Mouse (Mus musculus) hindbrain, embryonic 13.5 days (tissue): ENCODE measurements around the gene Ppm1m. TPM values are rescaled to one million over a fixed set of nuclear protein-coding genes. Genes with fewer than 3 reads are reported as not detected.

Experiments used
- ATAC-seq: fragments of 200-750 bp; cut with Nextera tagmentation; 2 replicates; pipeline ENCODE4 v1.8.0; 2017; ENCODE audit warnings: moderate TSS enrichment; ENCODE audit not compliant: low FRiP score
- H3K27ac ChIP-seq: fragments of 300-500 bp; sonication (generic); 2 replicates; pipeline ENCODE4 v1.5.1; 2015; ENCODE audit warnings: inconsistent platforms, mild to moderate bottlenecking, moderate library complexity
- H3K27me3 ChIP-seq: fragments of 300-500 bp; sonication (generic); 2 replicates; pipeline ENCODE4 v1.6.1; 2015; ENCODE audit warnings: mild to moderate bottlenecking, inconsistent platforms
- H3K36me3 ChIP-seq: fragments of 300-500 bp; sonication (generic); 2 replicates; pipeline ENCODE4 v1.6.1; 2015; ENCODE audit warnings: mild to moderate bottlenecking, inconsistent platforms
- H3K4me1 ChIP-seq: fragments of 300-500 bp; sonication (generic); replicated peaks from 2 replicates; pipeline ENCODE4 v1.6.1; 2015; ENCODE audit warnings: inconsistent platforms
- H3K4me2 ChIP-seq: fragments of 300-500 bp; sonication (generic); 2 replicates; pipeline ENCODE4 v1.6.1; 2015; ENCODE audit warnings: inconsistent platforms, mild to moderate bottlenecking, moderate library complexity
- H3K4me3 ChIP-seq: fragments of 300-500 bp; sonication (generic); 2 replicates; pipeline ENCODE4 v1.5.1; 2015; ENCODE audit warnings: mild to moderate bottlenecking, inconsistent platforms
- H3K9ac ChIP-seq: fragments of 300-500 bp; sonication (generic); 2 replicates; pipeline ENCODE4 v1.6.1; 2015; ENCODE audit warnings: mild to moderate bottlenecking, inconsistent platforms
- H3K9me3 ChIP-seq: fragments of 300-500 bp; sonication (generic); 2 replicates; pipeline ENCODE4 v1.6.1; 2016; ENCODE audit warnings: inconsistent platforms
- WGBS: fragments of 180-500 bp; shearing (Covaris S2); methylation state at CpG from one replicate; pipeline ENCODE4 v1.1.7; 2015; 5-methylcytosine and 5-hydroxymethylcytosine counted together
- polyA plus RNA-seq: library from polyadenylated mRNA; unstranded; fragments of >200 nt; fragmentation: Nextera tagmentation; extraction: Ambion mirVana; gene quantifications from 2 replicates; pipeline ENCODE4 v1.2.1, GENCODE M21; 2015

Ppm1m gene
- polyA plus RNA-seq, 1 experiment from 2014 or later: 19.0 TPM

- peak overlapping the region; percentile 73 for H3K9ac ChIP-seq
- H3K27me3 ChIP-seq: no peaks in the 10 kb centered on the region; the same call in 1 of the 2 replicates
- H3K9me3 ChIP-seq: no peaks in the 10 kb centered on the region
- H3K36me3 ChIP-seq: peaks cover 5% of the 10 kb centered on the region; the same call in 1 of the 2 replicates
- peak overlapping the region; percentile 49 for H3K4me3 ChIP-seq
- H3K27ac ChIP-seq: peak overlapping the region; percentile 99
- peak; percentile 67 for ATAC-seq
- H3K4me1 ChIP-seq: peaks cover 37% of the 10 kb centered on the region
- WGBS: 4% methylated on average over 24 of the region's 24 CpGs
- H3K4me2 ChIP-seq: peak overlapping the region; percentile 64
These were observed 39.7 kb downstream of the Ppm1m start for GRCm38 (mm10) chr9:106159784-106160301.

- Histone ChIP-seq H3K36me3 (peaks cover 12% of the 10 kb centered on the region), H3K4me2 (peak overlapping the region; percentile 64), H3K27me3 (no peaks in the 10 kb centered on the region; the same call in 1 of the 2 replicates), H3K9ac (no peak overlapping the region; the same call in 1 of the 2 replicates), H3K27ac (peak overlapping the region; percentile 23; the same call in 1 of the 2 replicates), H3K9me3 (no peaks in the 10 kb centered on the region), H3K4me3 (peak overlapping the region; percentile 49; the same call in 1 of the 2 replicates), H3K4me1 (peaks cover 37% of the 10 kb centered on the region)
- 87% methylated on average over 9 of the region's 9 CpGs for WGBS
- ATAC-seq: no peak
These were observed 40.3 kb downstream of the Ppm1m start for GRCm38 (mm10) chr9:106159237-106159636.

GRCm38 (mm10) chr9:106158037-106158491 lies 41.5 kb downstream of the Ppm1m start, which contains the start of gene Glyctk:
Gene Glyctk, minus strand, starts transcription at chr9:106158138.
- peak within 1 kb of the TSS; percentile 29; the same call in 1 of the 2 replicates for H3K9ac ChIP-seq
- no peak within 1 kb of the TSS for H3K4me3 ChIP-seq
- peaks cover 23% of the 10 kb centered on the region for H3K36me3 ChIP-seq
- H3K27me3 ChIP-seq: no peaks in the 10 kb centered on the region; the same call in 1 of the 2 replicates
- H3K4me2 ChIP-seq: no peak within 1 kb of the TSS
- H3K27ac ChIP-seq: peak within 1 kb of the TSS; percentile 30; the same call in 1 of the 2 replicates
- ATAC-seq: no peak
- WGBS: 77% methylated on average over 6 of the region's 6 CpGs
- no peaks in the 10 kb centered on the region for H3K9me3 ChIP-seq
- H3K4me1 ChIP-seq: peaks cover 40% of the 10 kb centered on the region

- H3K27me3 ChIP-seq: no peaks in the 10 kb centered on the region; the same call in 1 of the 2 replicates
- H3K4me2 ChIP-seq: no peak overlapping the region
- H3K27ac ChIP-seq: peak overlapping the region; percentile 30; the same call in 1 of the 2 replicates
- H3K9me3 ChIP-seq: no peaks in the 10 kb centered on the region
- ATAC-seq: no peak
- peaks cover 40% of the 10 kb centered on the region for H3K4me1 ChIP-seq
- 85% methylated on average over 10 of the region's 10 CpGs for WGBS
- H3K4me3 ChIP-seq: no peak overlapping the region
- H3K9ac ChIP-seq: peak overlapping the region; percentile 29; the same call in 1 of the 2 replicates
- peaks cover 28% of the 10 kb centered on the region for H3K36me3 ChIP-seq
These were observed 42.0 kb downstream of the Ppm1m start for GRCm38 (mm10) chr9:106157623-106157925.

GRCm38 (mm10) chr9:106156921-106157622 lies 42.5 kb downstream of the Ppm1m start:
- H3K27me3 ChIP-seq: no peaks in the 10 kb centered on the region
- H3K4me2 ChIP-seq: no peak overlapping the region
- H3K4me3 ChIP-seq: no peak overlapping the region
- WGBS: 74% methylated on average over 21 of the region's 21 CpGs
- peak overlapping the region; percentile 30; the same call in 1 of the 2 replicates for H3K27ac ChIP-seq
- no peaks in the 10 kb centered on the region for H3K9me3 ChIP-seq
- H3K4me1 ChIP-seq: peaks cover 45% of the 10 kb centered on the region
- 0 out of 2 replicates have a peak, but pooled peaks have one; percentile 5 for ATAC-seq
- H3K9ac ChIP-seq: peak overlapping the region; percentile 29; the same call in 1 of the 2 replicates
- peaks cover 33% of the 10 kb centered on the region for H3K36me3 ChIP-seq

- Histone ChIP-seq H3K4me1 (peaks cover 49% of the 10 kb centered on the region), H3K9ac (no peak overlapping the region; the same call in 1 of the 2 replicates)
- WGBS: 42% methylated on average over 5 of the region's 5 CpGs
These were observed 43.1 kb downstream of the Ppm1m start for GRCm38 (mm10) chr9:106156419-106156818.

GRCm38 (mm10) chr9:106154106-106154505 lies 45.4 kb downstream of the Ppm1m start:
- Histone ChIP-seq H3K9ac (no peak overlapping the region), H3K9me3 (no peaks in the 10 kb centered on the region), H3K4me1 (peaks cover 63% of the 10 kb centered on the region), H3K4me3 (no peak overlapping the region), H3K27ac (0 out of 2 replicates have a peak overlapping the region, but pooled peaks have one; percentile 80), H3K4me2 (no peak overlapping the region), H3K27me3 (no peaks in the 10 kb centered on the region), H3K36me3 (peaks cover 42% of the 10 kb centered on the region)
- no peak for ATAC-seq
- WGBS: 89% methylated on average over 9 of the region's 9 CpGs

More at GRCm38 (mm10) chr9:106156419-106156818, 43.1 kb downstream of the Ppm1m start:
- Histone ChIP-seq H3K36me3 (peaks cover 36% of the 10 kb centered on the region), H3K27ac (peak overlapping the region; percentile 80), H3K9me3 (no peaks in the 10 kb centered on the region), H3K27me3 (no peaks in the 10 kb centered on the region), H3K4me2 (no peak overlapping the region), H3K4me3 (no peak overlapping the region)
- peak; percentile 48 for ATAC-seq

GRCm38 (mm10) chr9:106149399-106149754 lies 50.2 kb downstream of the Ppm1m start:
- ATAC-seq: no peak
- Histone ChIP-seq H3K9me3 (no peaks in the 10 kb centered on the region), H3K4me2 (peak overlapping the region; percentile 85), H3K4me1 (peaks cover 57% of the 10 kb centered on the region), H3K9ac (peak overlapping the region; percentile 99), H3K27me3 (no peaks in the 10 kb centered on the region), H3K36me3 (peaks cover 32% of the 10 kb centered on the region), H3K27ac (peak overlapping the region; percentile 98), H3K4me3 (peak overlapping the region; percentile 85)
- WGBS: 15% methylated on average over 10 of the region's 10 CpGs

GRCm38 (mm10) chr9:106148541-106149398 lies 50.8 kb downstream of the Ppm1m start:
- Histone ChIP-seq H3K4me2 (peak overlapping the region; percentile 85), H3K4me3 (peak overlapping the region; percentile 85), H3K9me3 (no peaks in the 10 kb centered on the region), H3K27ac (peak overlapping the region; percentile 98), H3K36me3 (peaks cover 26% of the 10 kb centered on the region), H3K9ac (peak overlapping the region; percentile 99), H3K4me1 (peaks cover 61% of the 10 kb centered on the region), H3K27me3 (no peaks in the 10 kb centered on the region)
- WGBS: 1% methylated on average over 36 of the region's 36 CpGs
- peak; percentile 81 for ATAC-seq

- peak overlapping the region; percentile 99 for H3K9ac ChIP-seq
- peak overlapping the region; percentile 98 for H3K27ac ChIP-seq
- H3K36me3 ChIP-seq: peaks cover 18% of the 10 kb centered on the region
- H3K4me3 ChIP-seq: peak overlapping the region; percentile 85
- no peaks in the 10 kb centered on the region for H3K9me3 ChIP-seq
- 4% methylated on average over 10 of the region's 10 CpGs for WGBS
- peak; percentile 62 for ATAC-seq
- H3K27me3 ChIP-seq: no peaks in the 10 kb centered on the region
- H3K4me2 ChIP-seq: peak overlapping the region; percentile 85
- peaks cover 62% of the 10 kb centered on the region for H3K4me1 ChIP-seq
These were observed 51.6 kb downstream of the Ppm1m start for GRCm38 (mm10) chr9:106147851-106148431.

GRCm38 (mm10) chr9:106147281-106147680 lies 52.3 kb downstream of the Ppm1m start:
- no peak for ATAC-seq
- WGBS: 36% methylated on average over 5 of the region's 5 CpGs
- H3K4me1 ChIP-seq: peaks cover 59% of the 10 kb centered on the region

More at GRCm38 (mm10) chr9:106147281-106147680, 52.3 kb downstream of the Ppm1m start:
- peaks cover 11% of the 10 kb centered on the region for H3K36me3 ChIP-seq
- peak overlapping the region; percentile 85 for H3K4me3 ChIP-seq
- H3K27ac ChIP-seq: peak overlapping the region; percentile 98
- no peaks in the 10 kb centered on the region for H3K9me3 ChIP-seq
- peak overlapping the region; percentile 99 for H3K9ac ChIP-seq
- no peaks in the 10 kb centered on the region for H3K27me3 ChIP-seq
- peak overlapping the region; percentile 85 for H3K4me2 ChIP-seq
